Mouse (Mus musculus): ENCODE measurements around the gene Exosc5. TPM values are rescaled to one million over a fixed set of nuclear protein-coding genes. Genes with fewer than 3 reads are reported as not detected.

Exosc5 gene
- polyA plus RNA-seq (2014; fragmentation: Illumina TruSeq; extraction: RNeasy Lipid Tissue Mini Kit (QIAGEN cat#74804); ENCODE audit: low read depth, low replicate concordance), result 0.32 TPM

GRCm38 (mm10) chr7:25658657-25659472 is at the start of gene Exosc5, which contains the start of gene Bckdha:
TSS of gene Exosc5 (plus strand) at chr7:25659164.
TSS of gene Bckdha (minus strand) at chr7:25658981.

GRCm38 (mm10) chr7:25615706-25616011 is 43.3 kb upstream of the Exosc5 start, which contains the start of gene Erich4:
TSS of gene Erich4 (minus strand) at chr7:25615892.

GRCm38 (mm10) chr7:25618865-25619721 is 39.9 kb upstream of the Exosc5 start, which contains the start of gene Dmac2:
TSS of gene Dmac2 (plus strand) at chr7:25619414.

GRCm38 (mm10) chr7:25626509-25627430 is 32.2 kb upstream of the Exosc5 start, which contains the start of gene B3gnt8:
TSS of gene B3gnt8 (plus strand) at chr7:25626654.

GRCm38 (mm10) chr7:25674719-25675300 is 15.8 kb downstream of the Exosc5 start, which contains the start of gene Tmem91:
TSS of gene Tmem91 (minus strand) at chr7:25675166.

GRCm38 (mm10) chr7:25680514-25681258 is 21.7 kb downstream of the Exosc5 start, which contains the start of gene B9d2:
TSS of gene B9d2 (plus strand) at chr7:25680780.

GRCm38 (mm10) chr7:25686680-25687531 is 27.9 kb downstream of the Exosc5 start, which contains the start of gene Tgfb1:
TSS of gene Tgfb1 (plus strand) at chr7:25687002.

GRCm38 (mm10) chr7:25718788-25719417 is 59.9 kb downstream of the Exosc5 start, which contains the start of gene Ccdc97:
TSS of gene Ccdc97 (minus strand) at chr7:25719088.

Other genes with a start within 250 kb of the Exosc5 start
- not detected for gene Cxcl17, start 246.3 kb upstream of the Exosc5 start, polyA plus RNA-seq (2014; fragmentation: Illumina TruSeq; extraction: RNeasy Lipid Tissue Mini Kit (QIAGEN cat#74804); ENCODE audit: low read depth, low replicate concordance)
- gene Ceacam1, start 181.6 kb upstream of the Exosc5 start, polyA plus RNA-seq (2014; fragmentation: Illumina TruSeq; extraction: RNeasy Lipid Tissue Mini Kit (QIAGEN cat#74804); ENCODE audit: low read depth, low replicate concordance), result 89.5 TPM
- 199 TPM for gene Ceacam2, start 119.3 kb upstream of the Exosc5 start, polyA plus RNA-seq (2014; fragmentation: Illumina TruSeq; extraction: RNeasy Lipid Tissue Mini Kit (QIAGEN cat#74804); ENCODE audit: low read depth, low replicate concordance)
- gene Erich4, start 43.3 kb upstream of the Exosc5 start, polyA plus RNA-seq (2014; fragmentation: Illumina TruSeq; extraction: RNeasy Lipid Tissue Mini Kit (QIAGEN cat#74804); ENCODE audit: low read depth, low replicate concordance), result 6.0 TPM
- gene Dmac2, start 39.8 kb upstream of the Exosc5 start, polyA plus RNA-seq (2014; fragmentation: Illumina TruSeq; extraction: RNeasy Lipid Tissue Mini Kit (QIAGEN cat#74804); ENCODE audit: low read depth, low replicate concordance), result 28.8 TPM
- not detected for gene B3gnt8, start 32.5 kb upstream of the Exosc5 start, polyA plus RNA-seq (2014; fragmentation: Illumina TruSeq; extraction: RNeasy Lipid Tissue Mini Kit (QIAGEN cat#74804); ENCODE audit: low read depth, low replicate concordance)
- 0.61 TPM for gene Bckdha, start 183 bp upstream of the Exosc5 start, polyA plus RNA-seq (2014; fragmentation: Illumina TruSeq; extraction: RNeasy Lipid Tissue Mini Kit (QIAGEN cat#74804); ENCODE audit: low read depth, low replicate concordance)
- not detected for gene Tmem91, start 16.0 kb downstream of the Exosc5 start, polyA plus RNA-seq (2014; fragmentation: Illumina TruSeq; extraction: RNeasy Lipid Tissue Mini Kit (QIAGEN cat#74804); ENCODE audit: low read depth, low replicate concordance)
- not detected for gene B9d2, start 21.6 kb downstream of the Exosc5 start, polyA plus RNA-seq (2014; fragmentation: Illumina TruSeq; extraction: RNeasy Lipid Tissue Mini Kit (QIAGEN cat#74804); ENCODE audit: low read depth, low replicate concordance)
- 1.0 TPM for gene Tgfb1, start 27.8 kb downstream of the Exosc5 start, polyA plus RNA-seq (2014; fragmentation: Illumina TruSeq; extraction: RNeasy Lipid Tissue Mini Kit (QIAGEN cat#74804); ENCODE audit: low read depth, low replicate concordance)
- gene Ccdc97, start 59.9 kb downstream of the Exosc5 start, polyA plus RNA-seq (2014; fragmentation: Illumina TruSeq; extraction: RNeasy Lipid Tissue Mini Kit (QIAGEN cat#74804); ENCODE audit: low read depth, low replicate concordance), result 2.3 TPM
- gene Hnrnpul1, start 95.6 kb downstream of the Exosc5 start, polyA plus RNA-seq (2014; fragmentation: Illumina TruSeq; extraction: RNeasy Lipid Tissue Mini Kit (QIAGEN cat#74804); ENCODE audit: low read depth, low replicate concordance), result 26.8 TPM
- 18.3 TPM for gene Axl, start 129.5 kb downstream of the Exosc5 start, polyA plus RNA-seq (2014; fragmentation: Illumina TruSeq; extraction: RNeasy Lipid Tissue Mini Kit (QIAGEN cat#74804); ENCODE audit: low read depth, low replicate concordance)
- 2.4 TPM for gene Cyp2s1, start 157.7 kb downstream of the Exosc5 start, polyA plus RNA-seq (2014; fragmentation: Illumina TruSeq; extraction: RNeasy Lipid Tissue Mini Kit (QIAGEN cat#74804); ENCODE audit: low read depth, low replicate concordance)
- gene Cyp2b10, start 238.5 kb downstream of the Exosc5 start, polyA plus RNA-seq (2014; fragmentation: Illumina TruSeq; extraction: RNeasy Lipid Tissue Mini Kit (QIAGEN cat#74804); ENCODE audit: low read depth, low replicate concordance), result not detected

Data from kidney, adult 10 weeks (tissue).